Mouse (Mus musculus) heart, embryonic 12.5 days (tissue): ENCODE results near the gene Arsa. TPM values are rescaled to one million over a fixed set of nuclear protein-coding genes. Genes with fewer than 3 reads are reported as not detected.
A peak's percentile ranks its signal among the peaks of the same experiment; 100 is the strongest.
"Not testable (repeated sequence)": the region's sequence is repeated elsewhere in the genome, so short reads cannot be mapped to it uniquely, and the experiment has no call there.

Experiments
- ATAC-seq: fragments of 200-750 bp; cut with Nextera tagmentation; 2 replicates; pipeline ENCODE4 v1.8.0; 2017; ENCODE audit warnings: moderate TSS enrichment, moderate library complexity; ENCODE audit not compliant: insufficient number of reproducible peaks, low FRiP score
- H3K27ac ChIP-seq: fragments of 300-500 bp; sonication (generic); 2 replicates; pipeline ENCODE4 v1.5.1; 2016; ENCODE audit warnings: mild to moderate bottlenecking, moderate library complexity; ENCODE audit not compliant: poor library complexity, severe bottlenecking
- H3K27me3 ChIP-seq: fragments of 300-500 bp; sonication (generic); replicated peaks from 2 replicates; pipeline ENCODE4 v1.6.1; 2016; ENCODE audit warnings: mild to moderate bottlenecking, moderate library complexity
- H3K36me3 ChIP-seq: fragments of 300-500 bp; sonication (generic); 2 replicates; pipeline ENCODE4 v1.6.1; 2016; ENCODE audit warnings: mild to moderate bottlenecking, moderate library complexity
- H3K4me1 ChIP-seq: fragments of 300-500 bp; sonication (generic); replicated peaks from 2 replicates; pipeline ENCODE4 v1.6.1; 2016; ENCODE audit warnings: mild to moderate bottlenecking
- H3K4me2 ChIP-seq: fragments of 300-500 bp; sonication (generic); 2 replicates; pipeline ENCODE4 v1.6.1; 2016; ENCODE audit warnings: mild to moderate bottlenecking, moderate library complexity
- H3K4me3 ChIP-seq: fragments of 300-500 bp; sonication (generic); 2 replicates; pipeline ENCODE4 v1.5.1; 2016; ENCODE audit warnings: mild to moderate bottlenecking
- H3K9ac ChIP-seq: fragments of 300-500 bp; sonication (generic); 2 replicates; pipeline ENCODE4 v1.6.1; 2016; ENCODE audit warnings: mild to moderate bottlenecking, moderate library complexity
- H3K9me3 ChIP-seq: fragments of 300-500 bp; sonication (generic); replicated peaks from 2 replicates; pipeline ENCODE4 v1.6.1; 2016; ENCODE audit warnings: mild to moderate bottlenecking, moderate library complexity
- WGBS: fragments of 180-500 bp; shearing (Covaris S2); methylation state at CpG from one replicate; pipeline ENCODE4 v1.1.7; 2016; 5-methylcytosine and 5-hydroxymethylcytosine counted together
- polyA plus RNA-seq: library from polyadenylated mRNA; unstranded; fragments of >200 nt; fragmentation: Nextera tagmentation; extraction: Ambion mirVana; gene quantifications from 2 replicates; pipeline ENCODE4 v1.2.1, GENCODE M21; 2016

Gene Arsa
- polyA plus RNA-seq, 1 experiment from 2014 or later, result 14.9 TPM

DNA sequence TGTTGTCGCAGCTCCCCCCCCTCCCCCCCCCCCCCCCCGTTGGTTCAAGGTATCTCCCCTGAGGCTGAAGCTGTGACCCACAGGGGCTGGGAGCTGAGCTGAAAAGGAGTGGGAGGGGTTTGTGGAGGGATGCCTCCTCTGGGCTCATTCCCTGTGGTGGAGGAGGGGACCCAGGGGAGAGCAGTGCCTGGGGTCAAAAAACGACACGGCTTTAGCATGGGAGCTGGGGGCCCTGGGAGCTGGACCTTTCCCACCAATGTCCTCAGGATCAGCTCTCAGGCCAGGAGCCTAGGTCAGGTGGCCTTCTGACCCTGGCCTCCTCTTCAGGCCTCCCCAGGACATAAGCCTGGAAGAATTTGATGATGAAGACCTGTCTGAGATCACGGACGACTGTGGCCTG lies 22.4 kb downstream of the Arsa start:
- H3K9ac ChIP-seq, result no peak overlapping the region
- no peak overlapping the region for H3K4me3 ChIP-seq
- 20% methylated on average over 4 of the region's 6 CpGs for WGBS
- H3K4me2 ChIP-seq, result 0 out of 2 replicates have a peak overlapping the region, but pooled peaks have one; percentile 91
- H3K36me3 ChIP-seq, result no peaks in the 10 kb centered on the region
- no peak for ATAC-seq
- no peaks in the 10 kb centered on the region for H3K9me3 ChIP-seq
- peaks cover 87% of the 10 kb centered on the region for H3K27me3 ChIP-seq
- no peak overlapping the region for H3K27ac ChIP-seq
- H3K4me1 ChIP-seq, result peaks cover 12% of the 10 kb centered on the region; the same call in 1 of the 2 replicates

DNA sequence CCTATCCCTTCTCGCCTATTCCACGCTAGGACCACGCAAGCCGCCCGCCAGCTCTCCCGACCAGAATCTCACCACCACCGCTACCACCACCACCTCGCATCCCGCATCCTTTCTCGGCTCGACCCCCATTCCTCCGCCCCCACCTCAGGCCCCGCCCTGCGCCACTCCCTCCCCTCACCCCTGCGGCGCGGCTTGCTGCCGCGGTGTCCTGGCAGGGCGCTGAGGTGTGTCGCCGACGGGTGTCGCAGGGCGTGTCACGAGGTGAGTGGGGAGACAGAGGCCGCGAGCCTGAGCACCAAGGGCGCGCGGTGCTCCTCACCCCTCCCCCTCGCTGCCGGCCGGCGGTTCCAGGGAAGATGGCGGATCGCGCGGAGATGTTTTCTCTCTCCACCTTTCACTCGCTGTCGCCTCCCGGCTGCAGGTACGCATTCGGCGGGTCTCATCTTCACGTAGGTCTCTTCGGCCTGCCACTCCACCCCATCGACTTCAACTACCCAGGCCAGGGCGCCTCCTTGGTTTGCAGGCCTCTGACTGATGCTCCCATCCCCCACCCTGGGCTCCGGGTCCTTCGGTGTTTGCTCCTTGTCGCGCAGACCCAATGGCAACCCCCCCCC lies 23.3 kb downstream of the Arsa start, which contains the start of gene Mapk8ip2:
Gene Mapk8ip2 (plus strand): TSS at position 49 of the 614 bp plus-strand sequence.
- peak within 1 kb of the TSS; percentile 42; the same call in 1 of the 2 replicates for H3K9ac ChIP-seq
- H3K4me1 ChIP-seq, result peaks cover 12% of the 10 kb centered on the region; the same call in 1 of the 2 replicates
- H3K9me3 ChIP-seq, result no peaks in the 10 kb centered on the region
- peak; percentile 44; the same call in 1 of the 2 replicates for ATAC-seq
- peak within 1 kb of the TSS; percentile 52 for H3K4me3 ChIP-seq
- peak within 1 kb of the TSS; percentile 91 for H3K4me2 ChIP-seq
- H3K36me3 ChIP-seq, result no peaks in the 10 kb centered on the region
- WGBS, result under 1% methylated on average over 53 of the region's 53 CpGs
- no peak within 1 kb of the TSS for H3K27ac ChIP-seq
- peaks cover 87% of the 10 kb centered on the region for H3K27me3 ChIP-seq

DNA sequence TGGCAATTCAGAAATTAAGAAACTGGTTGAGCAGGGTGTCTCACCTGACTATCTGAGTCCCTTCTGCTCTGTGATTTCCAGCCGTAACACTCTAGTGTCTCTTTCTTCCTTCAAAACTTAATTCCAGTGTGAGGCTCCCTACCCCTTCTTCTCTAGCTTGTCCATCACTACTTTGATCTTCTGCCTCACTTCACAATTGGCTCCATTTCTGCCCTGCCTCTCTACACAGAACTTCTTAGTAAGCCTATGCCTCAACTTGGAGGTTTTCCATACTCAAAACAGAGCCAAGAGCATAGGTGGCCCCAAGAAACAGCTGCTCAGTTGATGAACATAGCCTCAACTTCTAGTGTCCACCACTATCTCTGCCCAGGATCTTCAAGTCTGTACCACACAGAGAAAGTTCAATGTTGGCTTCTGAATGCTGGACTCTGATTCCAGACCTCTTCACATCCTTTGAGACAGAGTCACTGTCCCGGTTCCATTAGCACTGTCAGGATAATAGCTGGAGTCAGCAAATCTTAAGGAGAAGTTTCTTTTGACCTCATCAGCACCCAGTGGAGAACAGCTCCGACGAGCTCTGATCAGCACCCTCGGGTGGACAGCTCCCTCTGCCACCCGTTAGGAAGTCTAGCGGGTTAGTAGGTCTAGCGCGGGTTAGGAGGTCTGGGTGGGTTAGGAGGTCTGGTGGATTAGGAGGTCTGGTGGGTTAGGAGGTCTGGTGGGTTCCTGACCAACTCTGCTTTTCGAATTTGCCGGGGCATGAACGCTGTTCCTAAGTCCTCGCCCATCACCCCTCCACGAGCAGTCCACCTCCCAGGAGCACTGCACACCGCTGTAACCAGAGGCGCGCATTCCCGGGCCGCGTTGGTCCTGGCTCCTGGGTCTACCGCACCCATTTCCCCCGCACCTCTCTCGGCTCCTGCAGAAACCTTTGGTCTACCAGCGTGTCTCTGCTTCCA lies 24.0 kb downstream of the Arsa start:
- WGBS, result 4% methylated on average over 24 of the region's 24 CpGs
- H3K36me3 ChIP-seq, result no peaks in the 10 kb centered on the region
- H3K27me3 ChIP-seq, result peaks cover 84% of the 10 kb centered on the region
- no peak overlapping the region for H3K9ac ChIP-seq
- no peak overlapping the region for H3K27ac ChIP-seq
- peak overlapping the region; percentile 52 for H3K4me3 ChIP-seq
- peaks cover 12% of the 10 kb centered on the region; the same call in 1 of the 2 replicates for H3K4me1 ChIP-seq
- no peaks in the 10 kb centered on the region for H3K9me3 ChIP-seq
- H3K4me2 ChIP-seq, result peak overlapping the region; percentile 91
- ATAC-seq, result peak; percentile 27; the same call in 1 of the 2 replicates

DNA sequence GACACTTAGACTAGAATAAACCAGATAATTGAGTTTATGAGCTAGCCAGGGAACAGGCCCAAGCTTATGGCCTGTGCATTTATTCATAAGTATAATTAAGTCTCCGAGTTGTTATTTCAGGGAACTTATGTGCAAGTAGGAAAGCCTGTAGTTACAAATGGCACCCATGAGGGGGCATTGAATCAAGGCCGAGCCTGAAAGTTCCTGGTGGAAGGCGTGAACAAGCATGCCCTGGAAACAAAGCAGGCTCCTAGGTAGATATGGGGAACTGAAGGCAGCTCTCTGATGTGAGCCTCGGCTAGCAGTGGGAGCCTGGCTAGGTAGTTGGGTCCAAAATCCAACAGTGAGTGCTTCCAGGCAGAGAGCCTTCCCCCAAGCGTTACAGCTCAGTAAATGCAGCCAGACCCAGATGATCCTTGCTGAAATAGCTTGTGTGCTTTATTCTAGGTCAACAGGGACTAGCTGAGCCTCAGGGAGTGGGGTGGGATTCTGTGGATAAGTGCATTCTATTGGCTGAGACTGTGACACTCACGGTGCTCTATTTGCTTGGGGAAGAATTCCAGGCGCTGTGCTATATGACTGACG lies 34.6 kb downstream of the Arsa start:
- no peaks in the 10 kb centered on the region for H3K9me3 ChIP-seq
- WGBS, result 36% methylated on average over 8 of the region's 8 CpGs
- H3K4me2 ChIP-seq, result no peak overlapping the region

DNA sequence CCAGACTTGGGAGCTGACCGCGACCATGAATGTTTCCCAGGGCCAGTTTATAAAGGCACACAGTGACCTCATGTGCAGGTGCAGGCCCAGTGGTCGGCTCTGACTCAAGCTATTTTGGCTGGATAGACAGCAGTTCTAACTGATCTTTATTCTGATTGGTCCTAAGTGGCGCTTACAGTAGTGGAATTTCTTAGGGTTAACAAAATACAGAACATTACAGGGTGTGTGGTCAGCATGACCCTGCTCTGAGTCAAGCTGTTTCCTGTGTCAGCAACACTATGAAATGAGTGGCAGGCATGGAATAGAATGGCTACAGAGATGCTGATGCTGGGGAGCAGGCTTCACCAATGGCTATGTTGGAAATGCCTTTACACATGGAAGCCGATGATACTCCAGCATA lies 41.3 kb downstream of the Arsa start:
- no peaks in the 10 kb centered on the region for H3K36me3 ChIP-seq
- 81% methylated on average over 5 of the region's 5 CpGs for WGBS
- peaks cover 3% of the 10 kb centered on the region; the same call in 1 of the 2 replicates for H3K4me1 ChIP-seq
- H3K27ac ChIP-seq, result no peak overlapping the region
- no peak for ATAC-seq
- no peaks in the 10 kb centered on the region for H3K27me3 ChIP-seq
- no peak overlapping the region for H3K4me2 ChIP-seq
- H3K9me3 ChIP-seq, result no peaks in the 10 kb centered on the region
- H3K4me3 ChIP-seq, result no peak overlapping the region
- H3K9ac ChIP-seq, result no peak overlapping the region

More for the DNA sequence above, 34.6 kb downstream of the Arsa start:
- no peaks in the 10 kb centered on the region for H3K36me3 ChIP-seq
- H3K27ac ChIP-seq, result no peak overlapping the region
- H3K27me3 ChIP-seq, result no peaks in the 10 kb centered on the region
- no peak overlapping the region for H3K4me3 ChIP-seq
- H3K4me1 ChIP-seq, result 0 out of 2 replicates have a peak, but pooled peaks cover 5% of the 10 kb centered on the region
- no peak for ATAC-seq
- H3K9ac ChIP-seq, result no peak overlapping the region

DNA sequence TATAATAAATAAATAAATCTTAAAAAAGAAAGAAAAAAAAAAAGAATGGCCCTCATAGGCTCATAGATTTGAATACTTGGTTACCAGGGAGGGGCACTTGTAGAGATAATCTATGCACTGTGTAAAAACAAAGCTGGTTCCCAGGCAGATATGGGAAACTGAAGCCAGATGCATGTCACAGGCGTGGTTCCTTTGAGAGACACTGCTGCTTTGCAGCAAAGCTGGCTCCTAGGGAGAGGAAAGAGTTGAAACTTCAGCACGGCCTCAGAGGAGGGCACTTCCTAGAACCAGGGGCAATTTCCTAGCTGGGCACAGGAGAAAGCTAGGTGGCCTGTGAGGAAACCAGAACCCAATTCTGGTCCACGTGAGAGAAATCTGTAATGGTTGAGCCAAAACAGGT lies 43.1 kb downstream of the Arsa start:
- Histone ChIP-seq H3K4me3 (no peak overlapping the region), H3K9ac (no peak overlapping the region), H3K4me1 (peaks cover 5% of the 10 kb centered on the region; the same call in 1 of the 2 replicates), H3K9me3 (no peaks in the 10 kb centered on the region), H3K4me2 (no peak overlapping the region), H3K27ac (no peak overlapping the region), H3K27me3 (no peaks in the 10 kb centered on the region), H3K36me3 (no peaks in the 10 kb centered on the region)
- ATAC-seq, result no peak
- 68% methylated on average over 3 of the region's 3 CpGs for WGBS

DNA sequence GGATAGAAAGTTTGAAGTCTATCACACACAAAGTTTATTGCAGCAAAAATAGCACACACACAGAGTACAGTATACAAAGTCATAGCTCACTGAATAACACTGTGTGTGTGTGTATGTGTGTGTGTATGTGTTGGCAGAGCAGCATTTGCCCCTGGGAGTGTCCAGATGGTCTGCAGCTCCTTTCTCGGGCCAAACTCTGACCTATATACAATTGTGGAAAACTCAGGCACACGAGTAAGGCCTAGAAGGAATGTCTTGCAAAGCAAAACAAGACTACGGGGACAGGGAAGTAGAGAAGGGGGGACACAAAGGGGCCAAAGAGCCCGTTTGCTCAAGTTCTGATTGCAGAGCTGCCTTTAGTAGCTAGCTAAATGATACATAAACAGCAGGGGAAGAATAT lies 44.3 kb downstream of the Arsa start:
- H3K27ac ChIP-seq, result no peak overlapping the region
- ATAC-seq, result no peak
- H3K9me3 ChIP-seq, result no peaks in the 10 kb centered on the region
- H3K4me1 ChIP-seq, result peaks cover 15% of the 10 kb centered on the region
- 75% methylated on average over 4 of the region's 4 CpGs for WGBS
- peaks cover 4% of the 10 kb centered on the region for H3K36me3 ChIP-seq
- H3K9ac ChIP-seq, result no peak overlapping the region
- H3K4me3 ChIP-seq, result no peak overlapping the region
- H3K27me3 ChIP-seq, result no peaks in the 10 kb centered on the region
- H3K4me2 ChIP-seq, result no peak overlapping the region

DNA sequence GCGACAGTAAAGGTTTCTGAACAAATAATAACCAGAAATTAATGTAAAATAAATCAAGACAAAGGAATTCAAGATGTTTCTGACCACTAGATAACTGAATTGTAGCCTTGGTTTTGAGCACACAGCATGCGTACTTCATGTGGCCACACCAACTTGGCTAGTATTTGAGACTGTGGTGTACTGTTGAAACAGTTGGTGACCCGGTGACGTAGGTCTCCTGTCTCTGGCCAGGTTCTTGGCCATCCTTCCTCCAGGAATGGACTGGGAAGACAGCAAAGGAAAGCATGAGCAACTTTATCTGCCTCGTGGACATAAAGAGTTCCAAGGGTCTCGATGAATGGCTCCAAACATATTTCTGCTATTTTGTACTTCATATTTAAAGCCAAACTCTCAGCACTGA lies 45.4 kb downstream of the Arsa start:
- ATAC-seq, result no peak
- WGBS, result 91% methylated on average over 6 of the region's 6 CpGs
- H3K27ac ChIP-seq, result no peak overlapping the region
- H3K4me2 ChIP-seq, result no peak overlapping the region
- H3K9ac ChIP-seq, result no peak overlapping the region
- peaks cover 18% of the 10 kb centered on the region for H3K4me1 ChIP-seq
- H3K9me3 ChIP-seq, result no peaks in the 10 kb centered on the region
- H3K4me3 ChIP-seq, result no peak overlapping the region
- H3K36me3 ChIP-seq, result peaks cover 15% of the 10 kb centered on the region
- no peaks in the 10 kb centered on the region for H3K27me3 ChIP-seq

DNA sequence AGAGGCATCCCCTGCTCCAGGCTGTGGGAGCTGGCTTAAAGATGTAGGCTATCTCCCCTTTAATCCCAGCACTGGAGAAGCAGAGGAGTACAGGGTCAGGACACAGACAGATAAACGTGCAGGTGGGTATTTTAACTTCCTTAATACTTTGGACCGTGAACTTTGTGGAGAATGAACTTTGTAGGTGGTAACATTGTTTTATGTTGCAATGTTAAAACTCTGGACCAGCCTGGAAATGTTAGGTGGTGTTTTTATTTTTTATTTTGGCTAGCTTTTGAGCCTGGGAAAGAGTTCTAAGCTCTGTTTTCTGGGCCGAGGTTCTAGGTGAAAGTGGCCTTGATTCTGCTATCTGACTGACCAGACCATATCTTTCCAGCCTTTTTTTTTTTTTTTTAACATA lies 46.0 kb downstream of the Arsa start:
- no peak for ATAC-seq
- 78% methylated on average over 3 of the region's 3 CpGs for WGBS
- H3K4me3 ChIP-seq, result no peak overlapping the region

DNA sequence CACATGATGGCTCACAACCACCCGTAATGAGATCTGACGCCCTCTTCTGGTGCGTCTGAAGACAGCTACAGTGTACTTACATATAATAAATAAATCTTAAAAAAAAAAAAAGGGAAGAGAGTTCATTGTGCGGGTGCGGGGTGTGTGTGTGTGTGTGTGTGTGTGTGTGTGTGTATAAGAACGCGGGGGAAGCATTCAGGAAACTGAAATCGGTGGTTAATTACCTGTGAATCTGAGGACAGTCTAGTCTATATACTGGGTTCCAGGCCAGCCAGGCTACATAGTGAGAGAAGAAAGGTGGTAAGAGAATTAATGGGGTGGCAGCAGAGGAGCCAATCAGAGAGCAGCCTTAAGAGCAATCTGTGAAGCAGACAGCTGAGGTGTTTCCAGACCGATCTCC lies 46.5 kb downstream of the Arsa start:
- H3K9ac ChIP-seq, H3K4me3 ChIP-seq, H3K27ac ChIP-seq, ATAC-seq, H3K27me3 ChIP-seq, H3K9me3 ChIP-seq: not testable (repeated sequence)
- Histone ChIP-seq H3K4me1 (peaks cover 29% of the 10 kb centered on the region), H3K4me2 (peak overlapping the region; percentile 91; the same call in 1 of the 2 replicates), H3K36me3 (peaks cover 24% of the 10 kb centered on the region)
- 84% methylated on average over 9 of the region's 9 CpGs for WGBS

More for the DNA sequence above, 46.0 kb downstream of the Arsa start:
- Histone ChIP-seq H3K9me3 (no peaks in the 10 kb centered on the region), H3K4me2 (no peak overlapping the region), H3K36me3 (peaks cover 21% of the 10 kb centered on the region), H3K27ac (no peak overlapping the region), H3K27me3 (no peaks in the 10 kb centered on the region), H3K4me1 (peaks cover 24% of the 10 kb centered on the region), H3K9ac (no peak overlapping the region)

DNA sequence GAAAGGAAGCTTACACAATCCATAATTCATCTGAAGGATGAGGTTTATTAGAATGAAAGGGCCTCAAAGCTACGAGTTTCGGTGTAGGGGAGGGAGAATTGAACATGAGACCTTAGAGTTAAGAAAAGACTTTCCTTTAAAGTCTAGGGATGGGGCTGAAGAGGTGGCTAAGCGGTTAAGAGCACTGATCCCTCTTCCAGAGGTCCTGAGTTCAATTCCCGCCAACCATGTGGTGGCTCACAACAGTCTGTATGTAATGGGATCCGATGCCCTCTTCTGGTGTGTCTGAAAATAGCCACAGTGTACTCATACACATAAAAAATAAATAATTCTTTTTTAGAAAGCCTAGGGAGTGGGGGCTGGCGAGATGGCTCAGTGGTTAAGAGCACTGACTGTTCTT lies 46.9 kb downstream of the Arsa start:
- H3K9me3 ChIP-seq, result no peaks in the 10 kb centered on the region
- H3K36me3 ChIP-seq, result peaks cover 24% of the 10 kb centered on the region
- peak overlapping the region; percentile 83 for H3K9ac ChIP-seq
- H3K4me1 ChIP-seq, result peaks cover 32% of the 10 kb centered on the region
- 46% methylated on average over 6 of the region's 6 CpGs for WGBS
- peak overlapping the region; percentile 97 for H3K27ac ChIP-seq
- H3K27me3 ChIP-seq, result no peaks in the 10 kb centered on the region
- no peak for ATAC-seq
- H3K4me2 ChIP-seq, result peak overlapping the region; percentile 91
- peak overlapping the region; percentile 74 for H3K4me3 ChIP-seq
